Mouse (Mus musculus) heart, embryonic 10.5 days (tissue): Measurements from ENCODE around the gene Cap1. TPM values are rescaled to one million over a fixed set of nuclear protein-coding genes. Genes with fewer than 3 reads are reported as not detected.

Source experiments
- DNase-seq: peaks from one replicate; pipeline ENCODE4 v3.0.0-alpha.2; 2017; ENCODE audit warnings: low spot score
- H3K27ac ChIP-seq: fragments of 300-500 bp; sonication (generic); 2 replicates; pipeline ENCODE4 v1.5.1; 2016; ENCODE audit warnings: mild to moderate bottlenecking
- H3K27me3 ChIP-seq: fragments of 300-500 bp; sonication (generic); 2 replicates; pipeline ENCODE4 v1.6.1; 2016; ENCODE audit warnings: mild to moderate bottlenecking; ENCODE audit not compliant: poor library complexity, insufficient read depth, severe bottlenecking
- H3K36me3 ChIP-seq: fragments of 300-500 bp; sonication (generic); 2 replicates; pipeline ENCODE4 v1.6.1; 2016; ENCODE audit warnings: mild to moderate bottlenecking, moderate library complexity
- H3K4me1 ChIP-seq: fragments of 300-500 bp; sonication (generic); 2 replicates; pipeline ENCODE4 v1.6.1; 2016; ENCODE audit warnings: mild to moderate bottlenecking
- H3K4me3 ChIP-seq: fragments of 300-500 bp; sonication (generic); 2 replicates; pipeline ENCODE4 v1.5.1; 2016; ENCODE audit warnings: mild to moderate bottlenecking, moderate library complexity
- H3K9me3 ChIP-seq: fragments of 300-500 bp; sonication (generic); 2 replicates; pipeline ENCODE4 v1.6.1; 2016; ENCODE audit warnings: mild to moderate bottlenecking, moderate library complexity
- WGBS: fragments of 180-500 bp; shearing (Covaris S2); methylation state at CpG from one replicate; pipeline ENCODE4 v1.1.7; 2016; 5-methylcytosine and 5-hydroxymethylcytosine counted together
- polyA plus RNA-seq: library from polyadenylated mRNA; unstranded; fragments of >200 nt; fragmentation: Nextera tagmentation; extraction: Ambion mirVana; gene quantifications from 2 replicates; pipeline ENCODE4 v1.2.1, GENCODE M21; 2016

Gene Cap1
- polyA plus RNA-seq = 21.7 and 56.6 TPM in 2 replicates

- DNase-seq = peak; percentile 99
- under 1% methylated on average over 49 of the region's 49 CpGs for WGBS
- peak within 1 kb of the TSS; percentile 85 for H3K4me3 ChIP-seq
- H3K4me1 ChIP-seq = peaks cover 18% of the 10 kb centered on the region
- no peaks in the 10 kb centered on the region for H3K27me3 ChIP-seq
- peak within 1 kb of the TSS; percentile 99 for H3K27ac ChIP-seq
- no peaks in the 10 kb centered on the region for H3K36me3 ChIP-seq
- no peaks in the 10 kb centered on the region for H3K9me3 ChIP-seq
These were observed at the start of gene Cap1 for GRCm38 (mm10) chr4:122885768-122886578. Gene Cap1 (minus strand): TSS chr4:122886056.

GRCm38 (mm10) chr4:122933857-122934256 lies 48.0 kb upstream of the Cap1 start:
- H3K27ac ChIP-seq = no peak overlapping the region
- H3K9me3 ChIP-seq = no peaks in the 10 kb centered on the region
- DNase-seq = no peak
- H3K36me3 ChIP-seq = no peaks in the 10 kb centered on the region
- 58% methylated on average over 3 of the region's 3 CpGs for WGBS
- no peaks in the 10 kb centered on the region for H3K27me3 ChIP-seq
- no peaks in the 10 kb centered on the region for H3K4me1 ChIP-seq
- H3K4me3 ChIP-seq = no peak overlapping the region

- no peaks in the 10 kb centered on the region for H3K4me1 ChIP-seq
- no peaks in the 10 kb centered on the region for H3K9me3 ChIP-seq
- WGBS = 65% methylated on average over 3 of the region's 3 CpGs
- no peak overlapping the region for H3K27ac ChIP-seq
- DNase-seq = no peak
- no peaks in the 10 kb centered on the region for H3K36me3 ChIP-seq
- no peaks in the 10 kb centered on the region for H3K27me3 ChIP-seq
- H3K4me3 ChIP-seq = no peak overlapping the region
These were observed 47.3 kb upstream of the Cap1 start for GRCm38 (mm10) chr4:122933051-122933591.

GRCm38 (mm10) chr4:122932239-122932978 lies 46.6 kb upstream of the Cap1 start:
- Histone ChIP-seq H3K36me3 (no peaks in the 10 kb centered on the region), H3K27me3 (no peaks in the 10 kb centered on the region), H3K4me3 (no peak overlapping the region), H3K9me3 (no peaks in the 10 kb centered on the region), H3K27ac (no peak overlapping the region), H3K4me1 (no peaks in the 10 kb centered on the region)
- 73% methylated on average over 8 of the region's 8 CpGs for WGBS
- no peak for DNase-seq

GRCm38 (mm10) chr4:122930939-122931590 lies 45.2 kb upstream of the Cap1 start:
- Histone ChIP-seq H3K27me3 (no peaks in the 10 kb centered on the region), H3K27ac (no peak overlapping the region), H3K9me3 (no peaks in the 10 kb centered on the region), H3K4me3 (no peak overlapping the region), H3K36me3 (no peaks in the 10 kb centered on the region), H3K4me1 (no peaks in the 10 kb centered on the region)
- 78% methylated on average over 2 of the region's 2 CpGs for WGBS
- no peak for DNase-seq

- WGBS = 80% methylated on average over 15 of the region's 15 CpGs
- Histone ChIP-seq H3K4me3 (no peak overlapping the region), H3K27me3 (no peaks in the 10 kb centered on the region), H3K27ac (no peak overlapping the region), H3K4me1 (no peaks in the 10 kb centered on the region), H3K9me3 (no peaks in the 10 kb centered on the region), H3K36me3 (no peaks in the 10 kb centered on the region)
- no peak for DNase-seq
These were observed 37.8 kb upstream of the Cap1 start for GRCm38 (mm10) chr4:122923392-122924344.

GRCm38 (mm10) chr4:122922841-122923240 lies 37.0 kb upstream of the Cap1 start:
- Histone ChIP-seq H3K4me3 (no peak overlapping the region), H3K9me3 (no peaks in the 10 kb centered on the region), H3K27ac (no peak overlapping the region), H3K27me3 (no peaks in the 10 kb centered on the region), H3K4me1 (no peaks in the 10 kb centered on the region), H3K36me3 (no peaks in the 10 kb centered on the region)
- no peak for DNase-seq
- WGBS = 49% methylated on average over 1 of the region's 1 CpGs

- no peak for DNase-seq
- 82% methylated on average over 4 of the region's 4 CpGs for WGBS
- H3K4me1 ChIP-seq = no peaks in the 10 kb centered on the region
These were observed 30.1 kb upstream of the Cap1 start for GRCm38 (mm10) chr4:122915985-122916384.

GRCm38 (mm10) chr4:122914186-122914585 lies 28.3 kb upstream of the Cap1 start:
- Histone ChIP-seq H3K9me3 (0 out of 2 replicates have a peak, but pooled peaks cover 3% of the 10 kb centered on the region), H3K4me1 (no peaks in the 10 kb centered on the region), H3K27ac (no peak overlapping the region), H3K4me3 (no peak overlapping the region), H3K36me3 (no peaks in the 10 kb centered on the region), H3K27me3 (no peaks in the 10 kb centered on the region)
- DNase-seq = no peak
- 60% methylated on average over 7 of the region's 7 CpGs for WGBS

More at GRCm38 (mm10) chr4:122915985-122916384, 30.1 kb upstream of the Cap1 start:
- Histone ChIP-seq H3K9me3 (no peaks in the 10 kb centered on the region), H3K27me3 (no peaks in the 10 kb centered on the region), H3K36me3 (no peaks in the 10 kb centered on the region), H3K4me3 (no peak overlapping the region), H3K27ac (no peak overlapping the region)

GRCm38 (mm10) chr4:122912613-122913012 lies 26.8 kb upstream of the Cap1 start:
- H3K4me3 ChIP-seq = no peak overlapping the region
- no peaks in the 10 kb centered on the region for H3K36me3 ChIP-seq
- no peak overlapping the region for H3K27ac ChIP-seq
- H3K27me3 ChIP-seq = no peaks in the 10 kb centered on the region
- DNase-seq = no peak
- 63% methylated on average over 5 of the region's 5 CpGs for WGBS
- H3K4me1 ChIP-seq = no peaks in the 10 kb centered on the region
- 0 out of 2 replicates have a peak, but pooled peaks cover 3% of the 10 kb centered on the region for H3K9me3 ChIP-seq

- H3K4me3 ChIP-seq = no peak overlapping the region
- no peaks in the 10 kb centered on the region for H3K4me1 ChIP-seq
- H3K27me3 ChIP-seq = no peaks in the 10 kb centered on the region
- 0 out of 2 replicates have a peak, but pooled peaks cover 3% of the 10 kb centered on the region for H3K9me3 ChIP-seq
- no peak overlapping the region for H3K27ac ChIP-seq
- no peaks in the 10 kb centered on the region for H3K36me3 ChIP-seq
- DNase-seq = no peak
- 43% methylated on average over 6 of the region's 6 CpGs for WGBS
These were observed 24.7 kb upstream of the Cap1 start for GRCm38 (mm10) chr4:122910577-122910976.
